Mouse (Mus musculus) neural tube, embryonic 15.5 days (tissue): ENCODE measurements around the gene Eps8. TPM values are rescaled to one million over a fixed set of nuclear protein-coding genes. Genes with fewer than 3 reads are reported as not detected.
A peak's percentile ranks its signal among the peaks of the same experiment; 100 is the strongest.
"Not testable (repeated sequence)": the region's sequence is repeated elsewhere in the genome, so short reads cannot be mapped to it uniquely, and the experiment has no call there.

Experiments
- ATAC-seq: fragments of 200-750 bp; cut with Nextera tagmentation; 2 replicates; pipeline ENCODE4 v1.8.0; 2017; ENCODE audit warnings: mild to moderate bottlenecking, moderate TSS enrichment, moderate library complexity; ENCODE audit not compliant: low FRiP score
- H3K27ac ChIP-seq: fragments of 300-500 bp; sonication (generic); replicated peaks from 2 replicates; pipeline ENCODE4 v1.5.1; 2015; ENCODE audit warnings: mild to moderate bottlenecking, inconsistent platforms
- H3K27me3 ChIP-seq: fragments of 300-500 bp; sonication (generic); replicated peaks from 2 replicates; pipeline ENCODE4 v1.6.1; 2015; ENCODE audit warnings: inconsistent platforms
- H3K36me3 ChIP-seq: fragments of 300-500 bp; sonication (generic); 2 replicates; pipeline ENCODE4 v1.6.1; 2015; ENCODE audit warnings: inconsistent platforms
- H3K4me1 ChIP-seq: fragments of 300-500 bp; sonication (generic); 2 replicates; pipeline ENCODE4 v1.6.1; 2015; ENCODE audit warnings: inconsistent platforms
- H3K4me2 ChIP-seq: fragments of 300-500 bp; sonication (generic); 2 replicates; pipeline ENCODE4 v1.6.1; 2015; ENCODE audit warnings: inconsistent platforms, mild to moderate bottlenecking, moderate library complexity
- H3K4me3 ChIP-seq: fragments of 300-500 bp; sonication (generic); replicated peaks from 2 replicates; pipeline ENCODE4 v1.5.1; 2015; ENCODE audit warnings: mild to moderate bottlenecking, inconsistent platforms
- H3K9ac ChIP-seq: fragments of 300-500 bp; sonication (generic); replicated peaks from 2 replicates; pipeline ENCODE4 v1.6.1; 2015; ENCODE audit warnings: mild to moderate bottlenecking, inconsistent platforms
- H3K9me3 ChIP-seq: fragments of 300-500 bp; sonication (generic); replicated peaks from 2 replicates; pipeline ENCODE4 v1.6.1; 2016; ENCODE audit warnings: inconsistent platforms
- WGBS: fragments of 180-500 bp; shearing (Covaris S2); methylation state at CpG from one replicate; pipeline ENCODE4 v1.1.7; 2015; ENCODE audit warnings: mixed read lengths; 5-methylcytosine and 5-hydroxymethylcytosine counted together
- polyA plus RNA-seq: library from polyadenylated mRNA; unstranded; fragments of >200 nt; fragmentation: Nextera tagmentation; extraction: Ambion mirVana; gene quantifications from 2 replicates; pipeline ENCODE4 v1.2.1, GENCODE M21; 2015

Gene Eps8
- polyA plus RNA-seq, 1 experiment from 2014 or later = 22.5 TPM

DNA sequence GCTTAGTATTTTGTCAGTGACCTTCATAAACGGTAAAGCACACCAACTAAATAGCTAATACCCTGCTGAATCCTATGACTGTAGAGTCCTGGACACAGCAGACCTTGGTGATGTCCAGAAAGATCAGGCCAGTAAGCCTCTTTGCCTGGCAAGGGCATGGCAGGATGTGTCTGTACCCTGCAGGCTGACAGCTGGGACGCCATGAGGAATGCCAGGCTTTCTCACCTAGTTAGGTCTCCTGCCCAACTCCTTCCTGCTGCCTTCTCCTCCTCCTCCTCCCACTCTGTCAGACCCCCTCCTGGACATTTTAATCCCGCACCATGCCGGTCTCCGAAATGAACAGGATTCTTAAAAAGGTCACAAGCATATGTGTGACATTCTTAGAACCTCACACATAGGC, 190.9 kb downstream of the Eps8 start:
- Histone ChIP-seq H3K4me1 (0 out of 2 replicates have a peak, but pooled peaks cover 3% of the 10 kb centered on the region), H3K9ac (no peak overlapping the region), H3K36me3 (peaks cover 11% of the 10 kb centered on the region; the same call in 1 of the 2 replicates), H3K4me3 (no peak overlapping the region), H3K27me3 (no peaks in the 10 kb centered on the region), H3K27ac (no peak overlapping the region), H3K9me3 (no peaks in the 10 kb centered on the region), H3K4me2 (no peak overlapping the region)
- ATAC-seq = no peak
- WGBS = 96% methylated on average over 5 of the region's 5 CpGs

DNA sequence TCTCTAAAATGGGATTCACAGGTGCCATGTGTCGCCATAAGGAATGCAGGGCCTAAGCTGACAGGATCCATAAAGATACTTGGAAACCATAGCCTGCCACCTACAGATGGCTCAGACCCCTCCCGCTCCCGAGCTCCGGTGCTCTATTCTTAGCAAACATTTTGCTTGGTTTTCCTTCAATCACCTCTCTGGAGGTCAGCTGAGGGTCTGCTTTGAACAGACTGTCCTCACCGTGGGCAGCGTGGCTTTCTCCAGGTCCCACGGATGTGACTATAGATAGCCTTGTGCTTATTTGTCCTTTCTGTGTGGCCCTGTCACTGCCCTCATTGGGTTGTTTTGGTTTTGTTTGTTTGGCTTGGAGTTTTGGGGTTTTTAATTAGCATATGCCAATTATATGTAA, 196.5 kb downstream of the Eps8 start:
- no peak for ATAC-seq
- 91% methylated on average over 7 of the region's 7 CpGs for WGBS
- no peak overlapping the region for H3K27ac ChIP-seq

DNA sequence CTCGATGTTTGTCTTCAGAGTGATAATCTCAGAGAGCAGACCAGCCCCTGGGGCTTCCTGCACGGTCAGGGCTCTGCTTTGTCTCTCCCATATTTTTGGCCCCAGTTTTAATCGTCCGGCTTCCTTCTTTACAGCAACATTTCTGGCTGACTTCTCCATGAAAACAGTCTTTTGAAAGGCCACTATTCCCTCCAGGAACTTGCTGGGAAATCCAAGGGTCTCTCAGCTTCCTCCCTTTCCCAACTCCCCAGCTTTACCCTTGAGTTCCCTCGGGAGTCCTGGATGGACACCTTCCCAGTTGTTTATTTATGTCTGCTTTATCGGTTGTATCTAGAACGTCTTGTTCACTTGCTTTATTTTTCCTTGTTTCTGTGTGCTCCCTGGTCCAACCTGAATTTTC, 197.5 kb downstream of the Eps8 start:
- Histone ChIP-seq H3K9me3 (no peaks in the 10 kb centered on the region), H3K4me2 (no peak overlapping the region), H3K4me3 (no peak overlapping the region), H3K9ac (no peak overlapping the region), H3K27ac (no peak overlapping the region), H3K27me3 (no peaks in the 10 kb centered on the region), H3K36me3 (peaks cover 8% of the 10 kb centered on the region; the same call in 1 of the 2 replicates), H3K4me1 (peaks cover 3% of the 10 kb centered on the region; the same call in 1 of the 2 replicates)
- WGBS = 64% methylated on average over 7 of the region's 7 CpGs
- ATAC-seq = no peak

More for the DNA sequence above, 196.5 kb downstream of the Eps8 start:
- Histone ChIP-seq H3K27me3 (no peaks in the 10 kb centered on the region), H3K36me3 (peaks cover 11% of the 10 kb centered on the region; the same call in 1 of the 2 replicates), H3K4me3 (no peak overlapping the region), H3K9ac (no peak overlapping the region), H3K4me2 (no peak overlapping the region), H3K4me1 (peaks cover 3% of the 10 kb centered on the region; the same call in 1 of the 2 replicates), H3K9me3 (no peaks in the 10 kb centered on the region)

- Histone ChIP-seq H3K27ac (no peak overlapping the region), H3K4me3 (no peak overlapping the region), H3K9me3 (no peaks in the 10 kb centered on the region), H3K36me3 (no peaks in the 10 kb centered on the region), H3K4me1 (peaks cover 3% of the 10 kb centered on the region; the same call in 1 of the 2 replicates), H3K27me3 (no peaks in the 10 kb centered on the region), H3K4me2 (no peak overlapping the region), H3K9ac (no peak overlapping the region)
- 0 out of 2 replicates have a peak, but pooled peaks have one; percentile 12 for ATAC-seq
- 77% methylated on average over 7 of the region's 7 CpGs for WGBS
These were observed 198.6 kb downstream of the Eps8 start for GRCm38 (mm10) chr6:137456064-137456463.

GRCm38 (mm10) chr6:137455537-137456041, 199.1 kb downstream of the Eps8 start:
- no peak overlapping the region for H3K27ac ChIP-seq
- H3K4me2 ChIP-seq = no peak overlapping the region
- WGBS = 13% methylated on average over 10 of the region's 10 CpGs
- no peaks in the 10 kb centered on the region for H3K27me3 ChIP-seq
- peaks cover 3% of the 10 kb centered on the region; the same call in 1 of the 2 replicates for H3K4me1 ChIP-seq
- H3K9me3 ChIP-seq = no peaks in the 10 kb centered on the region
- H3K36me3 ChIP-seq = no peaks in the 10 kb centered on the region
- ATAC-seq = peak; percentile 92
- no peak overlapping the region for H3K4me3 ChIP-seq
- no peak overlapping the region for H3K9ac ChIP-seq

GRCm38 (mm10) chr6:137446116-137446515, 208.6 kb downstream of the Eps8 start:
- H3K4me1 ChIP-seq, H3K9ac ChIP-seq, H3K4me3 ChIP-seq, H3K9me3 ChIP-seq, H3K4me2 ChIP-seq, H3K27me3 ChIP-seq, H3K27ac ChIP-seq, ATAC-seq: not testable (repeated sequence)
- H3K36me3 ChIP-seq = peaks cover 22% of the 10 kb centered on the region
- WGBS = 68% methylated on average over 7 of the region's 7 CpGs

DNA sequence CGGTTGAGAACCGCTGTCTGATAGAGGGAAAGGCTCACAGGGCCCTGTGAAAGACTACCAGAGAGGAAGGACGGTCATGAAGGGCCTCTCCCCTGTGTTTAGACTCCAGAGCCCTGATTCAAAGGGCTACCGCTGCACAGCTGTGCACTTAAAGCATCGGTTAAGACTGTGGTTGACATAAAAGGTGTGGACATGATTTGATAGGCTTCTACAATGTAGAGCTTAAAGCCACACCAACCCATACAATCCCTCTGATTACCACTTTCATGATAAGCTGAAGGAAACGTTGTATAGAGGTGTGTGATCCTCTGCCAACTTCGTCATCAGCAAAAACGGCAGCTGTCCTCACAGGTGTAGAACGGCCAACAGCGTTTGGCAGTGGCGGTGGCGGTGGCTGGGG, 211.6 kb downstream of the Eps8 start:
- H3K4me2 ChIP-seq = no peak overlapping the region
- no peak overlapping the region for H3K4me3 ChIP-seq
- no peak overlapping the region for H3K9ac ChIP-seq
- ATAC-seq = no peak
- H3K9me3 ChIP-seq = no peaks in the 10 kb centered on the region
- no peak overlapping the region for H3K27ac ChIP-seq
- H3K4me1 ChIP-seq = 0 out of 2 replicates have a peak, but pooled peaks cover 1% of the 10 kb centered on the region
- peaks cover 19% of the 10 kb centered on the region for H3K36me3 ChIP-seq
- H3K27me3 ChIP-seq = 0 out of 2 replicates have a peak, but pooled peaks cover 12% of the 10 kb centered on the region
- 94% methylated on average over 12 of the region's 12 CpGs for WGBS

GRCm38 (mm10) chr6:137440559-137441486, 213.9 kb downstream of the Eps8 start:
- no peaks in the 10 kb centered on the region for H3K9me3 ChIP-seq
- no peak for ATAC-seq
- WGBS = 92% methylated on average over 19 of the region's 19 CpGs

DNA sequence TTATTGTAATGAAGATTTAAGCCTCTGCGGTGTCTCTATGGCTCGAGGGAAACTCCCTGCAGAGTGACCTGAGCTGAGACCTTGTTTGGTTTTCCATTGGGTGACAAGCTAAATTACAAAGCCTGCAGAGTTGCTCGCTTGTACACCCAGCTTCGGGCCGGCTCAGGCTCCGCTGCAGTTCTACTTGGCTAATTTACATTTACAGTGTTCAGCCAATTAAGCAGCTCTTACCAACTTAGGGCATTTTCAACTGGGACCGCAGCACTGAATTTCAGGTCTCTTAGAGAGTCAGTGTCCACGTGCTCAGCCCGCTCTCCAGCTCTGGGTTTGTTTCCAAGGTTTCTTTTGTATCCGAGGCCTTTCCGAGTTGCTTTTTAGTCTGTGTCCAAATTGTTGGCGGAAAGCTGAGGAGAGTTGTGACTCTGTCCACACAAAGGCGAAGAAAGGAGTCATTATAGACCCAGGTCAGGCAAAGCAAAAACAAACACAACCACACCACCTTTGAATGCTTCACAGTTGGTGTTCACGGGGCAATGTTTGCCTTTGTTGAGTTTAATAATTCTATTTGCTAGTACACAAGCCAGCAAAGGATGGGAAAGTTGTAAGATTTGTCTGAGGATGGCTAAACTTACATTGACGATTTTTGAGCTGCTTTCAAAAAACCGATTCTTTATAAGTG, 216.6 kb downstream of the Eps8 start:
- 17% methylated on average over 16 of the region's 16 CpGs for WGBS
- 0 out of 2 replicates have a peak, but pooled peaks cover 12% of the 10 kb centered on the region for H3K27me3 ChIP-seq
- no peak overlapping the region for H3K4me3 ChIP-seq
- no peaks in the 10 kb centered on the region for H3K9me3 ChIP-seq
- H3K9ac ChIP-seq = no peak overlapping the region
- peaks cover 10% of the 10 kb centered on the region for H3K36me3 ChIP-seq
- peak; percentile 80 for ATAC-seq
- H3K4me1 ChIP-seq = peaks cover 12% of the 10 kb centered on the region; the same call in 1 of the 2 replicates
- H3K4me2 ChIP-seq = no peak overlapping the region
- H3K27ac ChIP-seq = 0 out of 2 replicates have a peak overlapping the region, but pooled peaks have one; percentile 39

More at GRCm38 (mm10) chr6:137440559-137441486, 213.9 kb downstream of the Eps8 start:
- Histone ChIP-seq H3K9ac (no peak overlapping the region), H3K4me2 (no peak overlapping the region), H3K36me3 (peaks cover 16% of the 10 kb centered on the region), H3K27me3 (0 out of 2 replicates have a peak, but pooled peaks cover 12% of the 10 kb centered on the region), H3K4me3 (no peak overlapping the region), H3K4me1 (peaks cover 12% of the 10 kb centered on the region; the same call in 1 of the 2 replicates), H3K27ac (no peak overlapping the region)

DNA sequence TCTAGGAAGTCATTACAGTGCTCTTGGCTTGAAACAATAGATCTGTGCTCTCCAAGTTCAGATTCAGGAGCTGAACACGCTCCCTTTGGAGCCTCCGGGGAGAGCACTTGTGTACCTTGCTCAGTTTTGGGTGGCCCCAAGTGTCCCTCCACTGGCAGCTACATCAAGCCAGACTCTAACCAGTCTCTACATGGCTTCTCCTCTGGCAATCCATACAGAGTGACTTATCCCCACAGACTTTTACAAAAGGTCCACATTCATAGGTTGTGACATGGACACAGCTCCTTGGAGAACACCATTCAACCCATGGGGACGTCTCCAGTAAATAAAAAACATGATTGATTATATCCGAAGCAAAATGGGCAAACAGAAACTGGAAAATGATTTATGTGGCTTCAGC, 217.2 kb downstream of the Eps8 start:
- no peak overlapping the region for H3K4me3 ChIP-seq
- H3K36me3 ChIP-seq = peaks cover 5% of the 10 kb centered on the region
- 26% methylated on average over 4 of the region's 4 CpGs for WGBS
- no peak overlapping the region for H3K9ac ChIP-seq
- H3K27me3 ChIP-seq = 0 out of 2 replicates have a peak, but pooled peaks cover 8% of the 10 kb centered on the region
- no peak overlapping the region for H3K4me2 ChIP-seq
- ATAC-seq = no peak
- H3K4me1 ChIP-seq = peaks cover 12% of the 10 kb centered on the region; the same call in 1 of the 2 replicates
- no peaks in the 10 kb centered on the region for H3K9me3 ChIP-seq
- no peak overlapping the region for H3K27ac ChIP-seq

- no peaks in the 10 kb centered on the region for H3K27me3 ChIP-seq
- no peak overlapping the region for H3K4me2 ChIP-seq
- H3K27ac ChIP-seq = no peak overlapping the region
- no peak overlapping the region for H3K9ac ChIP-seq
- peaks cover 12% of the 10 kb centered on the region; the same call in 1 of the 2 replicates for H3K4me1 ChIP-seq
- H3K4me3 ChIP-seq = no peak overlapping the region
- peaks cover 2% of the 10 kb centered on the region; the same call in 1 of the 2 replicates for H3K36me3 ChIP-seq
- H3K9me3 ChIP-seq = no peaks in the 10 kb centered on the region
- ATAC-seq = peak; percentile 76; the same call in 1 of the 2 replicates
- 37% methylated on average over 14 of the region's 14 CpGs for WGBS
These were observed 221.0 kb downstream of the Eps8 start for GRCm38 (mm10) chr6:137433521-137434137.
